Mouse (Mus musculus) thymus, adult 2 months (tissue): ENCODE measurements around the gene Mrps5.

Experiments used
- CTCF ChIP-seq: fragments of 200-500 bp; IDR thresholded peaks from 2 replicates; pipeline ENCODE4 v1.5.1; 2012; ENCODE audit warnings: mild to moderate bottlenecking, control low read depth, low read length, moderate library complexity, borderline replicate concordance; ENCODE audit not compliant: control insufficient read depth, poor library complexity, insufficient read depth; ENCODE audit errors: extremely low read depth
- POLR2A ChIP-seq: fragments of 200-500 bp; IDR thresholded peaks from 2 replicates; pipeline ENCODE4 v1.6.1; 2012; ENCODE audit warnings: mild to moderate bottlenecking, low read length, control low read depth, moderate library complexity; ENCODE audit not compliant: control insufficient read depth, poor library complexity, insufficient read depth; ENCODE audit errors: extremely low read depth

- TF ChIP-seq CTCF (no peak), POLR2A (no peak)
Observed at GRCm38 (mm10) chr2:127549711-127550110, 37.3 kb upstream of the Mrps5 start.
